Mouse (Mus musculus) layer of hippocampus, postnatal 14 days (tissue): ENCODE measurements around the gene Kel. TPM values are rescaled to one million over a fixed set of nuclear protein-coding genes. Genes with fewer than 3 reads are reported as not detected.

Experiments
- DNase-seq, 2 experiments: peaks; one replicate each; pipeline ENCODE4 v3.0.0; 2021 to 2022; ENCODE audit warnings: low spot score in 2 of 2, mixed read lengths in 1 of 2
- long read RNA-seq, 2 experiments: library from polyadenylated mRNA; stranded (forward); transcript quantifications; one replicate each; pipeline ENCODE4 v2.0.0; 2021
- total RNA-seq, 2 experiments: library from RNA; stranded (reverse); gene quantifications; 2 replicates each; pipeline ENCODE4 v1.2.3; 2021

Gene Kel
- total RNA-seq: not detected
- long read RNA-seq, experiment 1: 0 reads
- long read RNA-seq, experiment 2: 0 reads

- no peak for DNase-seq
These were observed at the start of gene Kel for GRCm38 (mm10) chr6:41704123-41704522. Gene Kel (minus strand): TSS chr6:41704339.

- DNase-seq: no peak
These were observed 40.7 kb upstream of the Kel start for GRCm38 (mm10) chr6:41744664-41745392.

DNA sequence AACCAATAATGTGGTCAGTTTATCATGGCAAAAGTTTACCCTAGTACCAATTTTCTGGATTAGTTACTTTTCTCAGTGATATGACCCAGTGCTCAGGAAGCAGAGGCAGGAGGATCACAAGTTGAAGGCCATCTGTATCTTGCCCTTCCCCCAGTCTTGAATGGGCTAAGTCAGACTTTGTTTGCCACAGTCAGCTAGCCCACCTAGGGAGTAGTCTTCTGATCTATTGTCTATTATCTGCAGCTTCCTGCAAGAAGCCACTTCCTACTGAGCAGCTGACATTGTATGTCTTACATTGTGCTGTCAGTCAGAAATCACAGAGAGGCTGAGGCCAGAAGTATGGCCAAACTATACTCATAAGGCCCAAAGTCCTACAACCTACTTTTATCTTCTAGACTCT is 37.0 kb upstream of the Kel start:
- DNase-seq: no peak

GRCm38 (mm10) chr6:41734719-41735470 is 30.8 kb upstream of the Kel start:
- DNase-seq: no peak

GRCm38 (mm10) chr6:41727989-41728609 is 24.0 kb upstream of the Kel start:
- DNase-seq: no peak

GRCm38 (mm10) chr6:41721430-41721829 is 17.3 kb upstream of the Kel start:
- no peak for DNase-seq

GRCm38 (mm10) chr6:41710281-41710680 is 6.1 kb upstream of the Kel start:
- no peak for DNase-seq

DNA sequence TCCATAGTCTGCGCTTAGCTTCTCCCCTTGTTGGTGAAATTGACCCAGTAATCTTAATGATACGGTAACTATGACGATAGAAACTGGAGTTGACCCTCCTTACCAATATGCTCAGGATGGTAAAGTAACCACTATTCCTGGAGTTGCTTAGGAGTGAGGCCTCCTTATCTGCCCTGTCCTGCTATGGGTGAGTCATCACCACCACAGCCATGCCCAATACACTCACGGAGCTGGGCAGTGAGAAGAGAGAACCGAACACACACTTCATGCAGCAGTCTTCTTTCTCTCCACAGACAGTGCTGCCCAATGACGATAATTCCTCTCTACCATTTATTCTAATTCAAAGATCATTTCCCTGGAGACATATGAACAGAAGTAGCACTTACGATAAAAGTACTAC is 2.1 kb upstream of the Kel start:
- no peak for DNase-seq

GRCm38 (mm10) chr6:41702928-41703327 is 1.2 kb downstream of the Kel start:
- DNase-seq: no peak

- DNase-seq: no peak
These were observed 2.9 kb downstream of the Kel start for GRCm38 (mm10) chr6:41701245-41701644.

DNA sequence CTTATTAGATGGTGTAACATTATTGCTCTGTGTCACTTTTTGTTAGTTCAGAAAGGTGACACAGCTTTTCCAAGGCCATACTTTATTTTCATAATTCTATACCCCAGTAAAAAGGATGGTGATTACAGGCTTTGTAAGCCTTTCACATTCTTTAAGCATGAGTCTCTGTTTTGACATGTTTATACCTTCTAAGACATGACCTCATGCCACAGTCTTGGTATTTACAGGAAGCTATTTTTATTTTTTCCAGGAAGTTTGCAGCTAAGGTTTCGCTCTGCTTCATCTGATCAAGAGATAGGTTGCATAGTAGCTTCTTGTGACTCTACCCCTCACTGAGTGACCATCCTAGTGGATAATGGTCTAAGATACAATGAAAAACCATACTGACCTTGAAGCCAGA is 9.7 kb downstream of the Kel start:
- DNase-seq: no peak

DNA sequence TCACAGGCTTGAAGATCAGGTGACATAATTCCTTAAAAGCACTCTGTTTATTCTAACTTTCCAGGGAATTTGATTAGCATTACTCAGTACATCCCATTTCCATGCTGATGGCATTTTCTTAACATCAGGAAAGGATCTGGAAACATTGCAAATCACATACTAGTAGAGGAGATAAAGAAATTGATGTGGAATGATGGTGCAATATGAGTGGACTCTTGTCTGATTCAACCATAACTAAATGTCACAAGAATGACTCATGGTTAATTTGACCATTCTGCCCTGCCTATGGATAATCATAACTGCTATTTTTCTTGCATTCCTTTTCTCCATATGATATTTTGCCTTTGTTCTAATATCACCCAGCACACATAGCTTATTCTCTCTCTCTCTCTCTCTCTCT is 11.9 kb downstream of the Kel start:
- no peak for DNase-seq

DNA sequence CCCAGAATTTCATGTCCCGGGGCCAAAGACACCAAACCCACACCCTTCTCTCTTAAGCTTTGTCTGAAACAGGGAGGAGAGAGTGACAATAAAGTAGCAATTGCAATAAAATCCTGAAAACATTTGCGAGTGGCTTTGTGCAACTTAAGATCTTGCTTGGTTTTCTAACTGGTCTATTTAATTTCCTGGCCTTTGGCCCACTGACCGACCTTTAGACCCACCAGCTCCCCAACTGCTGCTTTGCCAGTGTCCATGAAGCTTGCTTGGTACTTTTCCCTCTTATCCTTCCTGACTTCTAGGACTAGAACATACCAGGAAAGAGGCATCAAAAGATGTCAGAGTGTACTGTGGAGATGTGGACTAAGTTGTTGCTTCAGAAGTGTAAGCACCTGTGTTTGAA is 18.5 kb downstream of the Kel start:
- no peak for DNase-seq

DNA sequence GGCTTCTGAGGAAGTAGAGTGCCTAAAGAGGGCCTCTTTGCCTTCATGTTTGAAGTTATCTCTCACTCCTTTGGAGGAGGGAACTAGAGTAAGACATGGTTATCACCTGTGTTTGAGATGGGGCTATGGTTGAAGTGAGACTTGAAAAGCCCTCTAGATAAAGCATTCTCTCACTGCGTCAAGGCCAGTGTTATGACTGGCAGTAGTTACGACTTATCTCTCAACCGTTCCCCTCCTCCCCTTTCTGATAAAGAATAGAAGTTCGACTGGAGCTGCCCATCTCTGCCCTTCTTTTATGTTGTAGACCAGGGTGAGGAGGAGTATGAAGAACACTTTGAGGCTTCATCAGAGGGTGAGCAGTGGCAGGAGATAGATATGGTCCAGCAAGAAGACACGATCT is 19.2 kb downstream of the Kel start:
- DNase-seq: no peak

DNA sequence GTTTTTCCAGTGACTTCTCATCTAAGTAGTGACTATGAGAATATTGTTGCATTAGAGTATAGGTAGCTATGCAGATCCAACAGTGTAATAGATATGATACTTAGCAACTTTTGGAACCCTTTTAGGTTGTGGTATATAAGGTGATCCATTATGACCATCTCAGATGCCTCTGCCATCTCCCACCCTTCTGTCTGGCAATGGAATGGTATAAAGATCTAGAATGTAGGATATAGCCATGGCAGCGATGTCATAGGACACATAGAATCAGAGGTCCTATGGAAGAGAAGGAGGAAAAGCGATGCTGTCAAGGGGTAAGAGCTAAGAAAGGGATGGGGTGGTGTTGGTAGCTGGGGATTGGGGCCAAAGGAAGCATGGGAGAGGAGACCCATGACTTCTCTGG is 20.0 kb downstream of the Kel start, which contains the start of gene Llcfc1:
TSS of gene Llcfc1 (plus strand) at position 301 of the 400 bp plus-strand sequence.
- no peak for DNase-seq

GRCm38 (mm10) chr6:41681656-41682055 is 22.5 kb downstream of the Kel start:
- DNase-seq: no peak

GRCm38 (mm10) chr6:41680669-41681068 is 23.5 kb downstream of the Kel start, which contains the start of gene Trpv5:
Gene Trpv5 (minus strand): TSS chr6:41680769.
- DNase-seq: no peak

DNA sequence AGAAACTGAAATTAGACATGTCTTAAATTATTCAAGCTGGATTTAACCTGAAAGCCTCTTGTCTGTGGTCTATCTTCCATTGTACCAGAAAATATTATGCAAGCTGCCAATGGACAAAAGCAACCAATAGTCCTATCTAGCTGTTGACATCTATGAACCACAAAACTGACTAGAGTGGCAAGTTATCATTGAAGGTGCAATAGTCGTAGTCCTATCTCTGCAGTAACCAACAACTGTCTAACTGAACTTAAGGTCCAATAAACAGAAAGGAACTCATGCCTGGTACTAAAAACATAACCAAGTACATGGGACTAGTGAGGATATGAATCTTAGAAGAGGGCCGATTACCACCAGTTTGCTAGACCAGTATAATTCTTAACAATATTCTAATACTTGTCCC is 27.6 kb downstream of the Kel start:
- DNase-seq: no peak

DNA sequence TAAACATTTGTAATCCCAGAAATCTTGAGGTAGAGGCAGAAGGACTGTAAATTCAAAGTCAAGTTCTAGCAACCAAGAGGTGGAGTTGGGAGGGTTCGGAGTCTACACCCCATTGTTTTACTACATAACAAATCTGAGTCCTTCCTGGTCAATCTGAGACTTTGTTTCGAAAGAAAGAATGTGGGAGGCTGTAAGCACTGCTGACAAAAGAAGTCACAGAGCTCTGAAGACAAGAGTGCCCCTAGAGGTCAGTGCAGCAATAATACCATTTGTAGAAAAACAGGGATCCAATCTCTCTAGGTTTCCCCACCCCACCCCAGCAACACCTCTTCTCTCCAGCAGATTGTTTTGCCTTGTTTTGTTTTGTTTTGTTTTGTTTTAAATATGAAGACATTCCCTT is 41.8 kb downstream of the Kel start:
- no peak for DNase-seq

DNA sequence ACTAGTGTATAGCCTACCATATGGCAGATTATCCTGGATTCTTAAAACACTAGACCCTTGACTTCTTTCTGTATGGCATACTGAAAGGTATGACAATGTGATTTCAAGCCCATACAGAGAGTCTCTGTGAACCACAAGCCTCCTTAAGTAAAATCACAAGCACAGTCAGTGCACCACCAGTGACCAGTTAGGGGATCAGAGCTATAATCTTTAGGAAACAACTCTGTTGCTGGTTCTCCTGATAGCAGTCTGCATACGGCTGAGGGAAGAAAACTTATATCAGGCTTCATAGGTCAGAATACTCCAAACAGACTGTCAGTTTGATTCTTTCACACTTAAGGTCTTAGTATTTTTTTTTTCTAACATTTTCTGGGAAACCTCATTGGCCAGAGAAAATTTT is 45.7 kb downstream of the Kel start:
- no peak for DNase-seq

DNA sequence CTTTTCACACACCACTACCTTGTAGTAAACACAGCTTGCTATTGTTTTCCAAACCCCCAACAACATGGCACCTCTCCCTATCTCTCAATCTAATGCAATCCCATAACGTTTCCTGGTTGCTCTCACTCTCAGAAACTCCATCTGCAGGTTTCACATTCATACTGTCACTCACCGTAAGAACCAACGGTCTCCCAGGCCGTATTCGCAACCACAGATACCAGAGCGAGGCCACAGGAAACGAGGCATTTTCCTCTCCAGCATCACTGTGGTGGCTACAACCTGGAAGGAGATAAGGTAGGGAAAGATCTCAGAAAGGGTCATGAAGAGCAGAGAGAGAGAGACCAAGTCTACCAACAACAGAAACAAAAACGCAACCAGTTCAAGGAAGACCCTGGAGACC is 49.5 kb downstream of the Kel start:
- DNase-seq: no peak

- no peak for DNase-seq
These were observed 51.0 kb downstream of the Kel start for GRCm38 (mm10) chr6:41653173-41653572.
